Mouse (Mus musculus) cortical plate, adult 2 months (tissue): Measurements from ENCODE around the gene Elmo3. TPM values are rescaled to one million over a fixed set of nuclear protein-coding genes. Genes with fewer than 3 reads are reported as not detected.

Experiments
- H3K27ac ChIP-seq: fragments of 200-500 bp; 2 replicates; pipeline ENCODE4 v1.5.1; 2012; ENCODE audit warnings: low read length, control low read depth, inconsistent platforms; ENCODE audit not compliant: insufficient read depth
- H3K4me1 ChIP-seq: fragments of 200-500 bp; 2 replicates; pipeline ENCODE4 v1.6.1; 2011; ENCODE audit warnings: low read length; ENCODE audit not compliant: control insufficient read depth, insufficient read depth
- H3K4me3 ChIP-seq: fragments of 200-500 bp; 2 replicates; pipeline ENCODE4 v1.5.1; 2011; ENCODE audit warnings: mild to moderate bottlenecking, low read length, control low read depth; ENCODE audit not compliant: insufficient read depth
- CTCF ChIP-seq: fragments of 200-500 bp; IDR thresholded peaks from 2 replicates; pipeline ENCODE4 v1.5.1; 2011; ENCODE audit warnings: mild to moderate bottlenecking, control low read depth, low read length; ENCODE audit not compliant: insufficient read depth; ENCODE audit errors: extremely low read depth
- POLR2A ChIP-seq: fragments of 200-500 bp; IDR thresholded peaks from 2 replicates; pipeline ENCODE4 v1.6.1; 2011; ENCODE audit warnings: mild to moderate bottlenecking, low read length, control low read depth; ENCODE audit not compliant: insufficient read depth; ENCODE audit errors: extremely low read depth
- polyA plus RNA-seq: library from polyadenylated mRNA; depleted of rRNA; stranded (reverse); fragments of >200 nt; gene quantifications from 2 replicates; pipeline ENCODE4 v1.2.3, GENCODE M21; 2012

The Elmo3 gene
- polyA plus RNA-seq, 1 experiment: 2.9 TPM

- Histone ChIP-seq H3K4me1 (peaks cover 1% of the 10 kb centered on the region; the same call in 1 of the 2 replicates), H3K4me3 (no peak overlapping the region), H3K27ac (no peak overlapping the region)
- TF ChIP-seq CTCF (no peak), POLR2A (no peak)
Observed at GRCm38 (mm10) chr8:105318662-105319190, 13.3 kb downstream of the Elmo3 start.

DNA sequence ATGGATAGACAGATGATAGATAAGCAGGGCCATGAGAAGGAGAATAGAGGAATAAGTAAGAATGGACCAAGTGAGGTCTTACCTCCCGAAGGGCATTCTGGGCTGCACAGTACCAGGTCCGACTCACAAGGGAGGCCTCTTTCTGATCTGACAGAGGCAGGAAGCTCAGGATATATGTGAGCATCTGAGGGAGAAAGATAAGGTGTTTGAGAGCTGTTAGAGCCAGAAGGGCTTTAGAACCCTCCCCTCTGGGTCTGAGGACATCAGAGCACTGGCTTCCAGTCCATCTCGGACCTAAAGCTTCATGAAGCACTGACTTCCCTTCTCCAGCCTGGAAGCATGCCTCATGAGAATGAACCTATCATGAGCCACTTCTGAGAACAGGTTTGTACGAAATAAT lies 17.8 kb downstream of the Elmo3 start:
- no peak overlapping the region for H3K27ac ChIP-seq
- peaks cover 8% of the 10 kb centered on the region; the same call in 1 of the 2 replicates for H3K4me1 ChIP-seq
- H3K4me3 ChIP-seq: no peak overlapping the region
- TF ChIP-seq CTCF: no peak
- TF ChIP-seq POLR2A: no peak

DNA sequence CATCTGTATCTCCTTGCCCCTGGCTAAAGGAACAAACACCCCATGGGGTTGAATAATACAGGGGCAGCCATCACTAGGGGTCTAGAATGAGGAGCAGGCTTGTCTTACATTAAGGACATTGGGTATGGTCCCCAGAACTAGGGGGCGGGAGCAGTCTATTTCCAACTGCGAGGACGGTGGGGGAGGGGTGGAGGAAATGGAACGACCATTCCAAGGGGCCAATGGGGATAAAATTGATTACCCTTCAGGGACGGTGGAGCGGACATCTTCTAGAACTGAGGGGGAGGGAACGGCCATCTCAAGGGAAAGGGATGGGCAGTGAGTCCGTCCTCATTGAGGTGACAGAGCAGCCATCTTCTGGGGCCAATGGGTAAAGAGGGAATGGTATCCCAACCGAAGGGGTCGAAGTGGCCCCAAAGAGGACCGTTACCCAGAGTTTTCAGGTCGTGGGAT lies 20.3 kb downstream of the Elmo3 start:
- H3K4me1 ChIP-seq: peaks cover 7% of the 10 kb centered on the region; the same call in 1 of the 2 replicates
- peak overlapping the region; percentile 69 for H3K4me3 ChIP-seq
- no peak overlapping the region for H3K27ac ChIP-seq
- TF ChIP-seq CTCF (no peak), POLR2A (no peak)

- Histone ChIP-seq H3K4me3 (peak within 1 kb of the TSS; percentile 69), H3K27ac (no peak within 1 kb of the TSS), H3K4me1 (peaks cover 7% of the 10 kb centered on the region; the same call in 1 of the 2 replicates)
- peak; percentile 99 for TF ChIP-seq POLR2A
- TF ChIP-seq CTCF: 0 out of 2 replicates have a peak, but pooled peaks have one; percentile 18
Observed at GRCm38 (mm10) chr8:105326141-105326672, 20.8 kb downstream of the Elmo3 start, which contains the start of the genes Lrrc29 and Tmem208. TSS of gene Lrrc29 (minus strand) at chr8:105326278. TSS of gene Tmem208 (plus strand) at chr8:105326354.

GRCm38 (mm10) chr8:105326968-105327367 lies 21.6 kb downstream of the Elmo3 start:
- TF ChIP-seq POLR2A (no peak), CTCF (no peak)
- H3K27ac ChIP-seq: no peak overlapping the region
- peak overlapping the region; percentile 69 for H3K4me3 ChIP-seq

GRCm38 (mm10) chr8:105330325-105330724 lies 24.9 kb downstream of the Elmo3 start:
- TF ChIP-seq CTCF: no peak
- no peak for TF ChIP-seq POLR2A
- Histone ChIP-seq H3K4me1 (peaks cover 5% of the 10 kb centered on the region; the same call in 1 of the 2 replicates), H3K27ac (no peak overlapping the region), H3K4me3 (no peak overlapping the region)

More at GRCm38 (mm10) chr8:105326968-105327367, 21.6 kb downstream of the Elmo3 start:
- H3K4me1 ChIP-seq: peaks cover 7% of the 10 kb centered on the region; the same call in 1 of the 2 replicates

DNA sequence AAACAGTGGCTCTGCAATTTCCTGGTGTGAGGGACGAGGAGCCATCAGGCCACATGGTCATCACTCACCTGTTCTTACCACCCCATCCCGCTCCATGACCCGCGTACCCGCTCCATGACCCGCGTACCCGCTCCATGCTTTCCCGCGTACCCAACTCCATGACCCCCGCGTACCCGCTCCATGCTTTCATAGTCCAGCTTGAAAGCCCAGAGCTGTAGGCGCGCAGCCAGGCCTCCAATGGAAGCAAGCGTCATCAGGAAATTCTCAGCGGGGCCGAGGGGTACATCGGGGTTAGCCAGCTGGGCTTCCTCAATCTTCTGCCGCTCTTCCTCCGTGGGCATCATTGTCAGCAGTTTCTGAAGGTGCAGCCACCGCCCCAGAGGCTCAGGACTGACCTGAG lies 26.1 kb downstream of the Elmo3 start:
- no peak overlapping the region for H3K4me3 ChIP-seq
- peaks cover 5% of the 10 kb centered on the region; the same call in 1 of the 2 replicates for H3K4me1 ChIP-seq
- TF ChIP-seq POLR2A (no peak), CTCF (no peak)
- no peak overlapping the region for H3K27ac ChIP-seq

- TF ChIP-seq CTCF (no peak), POLR2A (no peak)
Observed at GRCm38 (mm10) chr8:105331931-105332330, 26.5 kb downstream of the Elmo3 start.

DNA sequence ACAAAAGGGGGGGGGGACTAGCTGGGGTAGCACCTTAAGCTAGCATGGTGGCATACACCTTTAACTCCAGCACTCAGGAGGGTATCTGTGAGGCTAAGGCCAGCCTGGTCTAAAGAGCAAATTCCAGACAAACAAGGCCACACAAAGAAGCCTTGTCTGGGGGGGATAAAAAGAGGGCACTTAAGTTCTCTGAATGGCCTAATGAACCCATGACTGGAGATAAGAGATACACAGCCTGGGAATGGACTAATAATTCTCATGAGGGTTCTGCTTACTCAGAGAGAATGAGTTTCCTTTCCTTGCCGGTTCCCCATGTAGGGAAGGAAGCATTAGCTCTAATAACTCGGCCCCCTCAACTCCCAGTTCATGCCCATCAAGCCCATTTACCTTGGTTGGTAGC lies 27.1 kb downstream of the Elmo3 start:
- Histone ChIP-seq H3K4me1 (peaks cover under 1% of the 10 kb centered on the region; the same call in 1 of the 2 replicates), H3K4me3 (no peak overlapping the region), H3K27ac (no peak overlapping the region)
- TF ChIP-seq POLR2A: no peak
- no peak for TF ChIP-seq CTCF

More at GRCm38 (mm10) chr8:105331931-105332330, 26.5 kb downstream of the Elmo3 start:
- Histone ChIP-seq H3K4me3 (no peak overlapping the region), H3K4me1 (peaks cover 4% of the 10 kb centered on the region; the same call in 1 of the 2 replicates), H3K27ac (no peak overlapping the region)
